Mouse (Mus musculus): ENCODE data around the gene Rufy1.
"Not testable (repeated sequence)": the region's sequence is repeated elsewhere in the genome, so short reads cannot be mapped to it uniquely, and the experiment has no call there.

The Rufy1 gene

GRCm38 (mm10) chr11:50430277-50431133 lies at the start of gene Rufy1:
TSS of gene Rufy1 (minus strand) at chr11:50431125.
- DNase-seq (ENCODE audit: low spot score), result peak; percentile 86

GRCm38 (mm10) chr11:50478072-50478471 lies 47.1 kb upstream of the Rufy1 start:
- no peak for DNase-seq (ENCODE audit: low spot score)

GRCm38 (mm10) chr11:50477486-50478070 lies 46.7 kb upstream of the Rufy1 start:
- DNase-seq (ENCODE audit: low spot score), result no peak

GRCm38 (mm10) chr11:50476971-50477370 lies 46.0 kb upstream of the Rufy1 start:
- no peak for DNase-seq (ENCODE audit: low spot score)

- DNase-seq (ENCODE audit: low spot score), result no peak
These were observed 43.0 kb upstream of the Rufy1 start for GRCm38 (mm10) chr11:50473933-50474332.

- no peak for DNase-seq (ENCODE audit: low spot score)
These were observed 41.4 kb upstream of the Rufy1 start for GRCm38 (mm10) chr11:50472161-50472939.

- DNase-seq (ENCODE audit: low spot score), result no peak
These were observed 30.6 kb upstream of the Rufy1 start for GRCm38 (mm10) chr11:50461481-50461880.

GRCm38 (mm10) chr11:50459250-50459649 lies 28.3 kb upstream of the Rufy1 start:
- DNase-seq (ENCODE audit: low spot score), result no peak

- no peak for DNase-seq (ENCODE audit: low spot score)
These were observed 26.4 kb upstream of the Rufy1 start for GRCm38 (mm10) chr11:50457111-50457911.

GRCm38 (mm10) chr11:50456455-50456854 lies 25.5 kb upstream of the Rufy1 start:
- DNase-seq (ENCODE audit: low spot score), result no peak

GRCm38 (mm10) chr11:50454934-50455333 lies 24.0 kb upstream of the Rufy1 start:
- no peak for DNase-seq (ENCODE audit: low spot score)

- DNase-seq (ENCODE audit: low spot score), result no peak
These were observed 19.3 kb upstream of the Rufy1 start for GRCm38 (mm10) chr11:50450236-50450635.

- DNase-seq (ENCODE audit: low spot score), result not testable (repeated sequence)
These were observed 17.2 kb upstream of the Rufy1 start for GRCm38 (mm10) chr11:50448163-50448562.

- no peak for DNase-seq (ENCODE audit: low spot score)
These were observed 12.5 kb upstream of the Rufy1 start for GRCm38 (mm10) chr11:50443259-50444065.

GRCm38 (mm10) chr11:50441637-50442036 lies 10.7 kb upstream of the Rufy1 start:
- peak; percentile 24 for DNase-seq (ENCODE audit: low spot score)

GRCm38 (mm10) chr11:50440691-50441090 lies 9.8 kb upstream of the Rufy1 start:
- DNase-seq (ENCODE audit: low spot score), result no peak

- peak; percentile 20 for DNase-seq (ENCODE audit: low spot score)
These were observed 8.9 kb upstream of the Rufy1 start for GRCm38 (mm10) chr11:50439857-50440256.

- no peak for DNase-seq (ENCODE audit: low spot score)
These were observed 2.0 kb upstream of the Rufy1 start for GRCm38 (mm10) chr11:50432896-50433295.

- DNase-seq (ENCODE audit: low spot score), result no peak
These were observed 1.1 kb upstream of the Rufy1 start for GRCm38 (mm10) chr11:50432069-50432440.

GRCm38 (mm10) chr11:50431134-50432068 lies 476 bp upstream of the Rufy1 start:
- peak; percentile 11 for DNase-seq (ENCODE audit: low spot score)
